Mouse (Mus musculus): Measurements from ENCODE around the gene Nanp. TPM values are rescaled to one million over a fixed set of nuclear protein-coding genes. Genes with fewer than 3 reads are reported as not detected.

Gene Nanp
- polyA plus RNA-seq, 1 experiment from 2014 or later: 48.9 TPM

DNA sequence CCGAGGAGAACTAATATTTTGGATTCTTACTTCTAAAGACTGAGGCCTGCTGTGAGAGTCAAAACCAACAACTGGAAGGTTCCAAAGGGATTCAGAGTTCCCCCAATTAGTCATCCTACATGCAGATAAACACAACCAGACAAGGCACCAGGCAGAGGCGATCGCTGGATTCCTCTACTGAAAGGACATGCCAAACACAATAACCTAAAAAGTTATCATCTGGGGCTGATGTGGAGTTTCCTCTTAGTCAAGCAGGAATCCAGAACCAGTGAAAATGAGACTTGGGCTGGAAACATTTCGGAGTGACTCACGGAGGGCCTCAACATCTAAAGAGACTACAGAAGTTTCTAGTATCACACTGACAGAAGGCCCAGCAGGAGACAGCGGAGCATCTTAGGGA is 35.4 kb downstream of the Nanp start:
- Histone ChIP-seq H3K4me2 (ENCODE audit: low read depth, low read length) (no peak overlapping the region), H3K9me3 (ENCODE audit: control insufficient read depth, low read length) (no peaks in the 10 kb centered on the region), H3K27ac (ENCODE audit: low read length) (no peak overlapping the region), H3K4me3 (ENCODE audit: low read length) (no peak overlapping the region), H3K27me3 (ENCODE audit: control insufficient read depth, insufficient read depth, low read depth, low read length) (no peaks in the 10 kb centered on the region), H3K4me1 (replicated peaks; ENCODE audit: control insufficient read depth, insufficient read depth, low read length) (peaks cover 13% of the 10 kb centered on the region; the same call in 1 of the 2 replicates), H3K36me3 (ENCODE audit: control insufficient read depth, insufficient read depth, low read length) (no peaks in the 10 kb centered on the region), H3K9ac (ENCODE audit: low read length) (no peak overlapping the region)
- WGBS: 67% methylated on average over 6 of the region's 6 CpGs
- no peak for ATAC-seq (ENCODE audit: low read depth)

- Histone ChIP-seq H3K9me3 (ENCODE audit: control insufficient read depth, low read length) (no peaks in the 10 kb centered on the region), H3K4me1 (replicated peaks; ENCODE audit: control insufficient read depth, insufficient read depth, low read length) (peaks cover 4% of the 10 kb centered on the region; the same call in 1 of the 2 replicates), H3K27me3 (ENCODE audit: control insufficient read depth, insufficient read depth, low read depth, low read length) (no peaks in the 10 kb centered on the region), H3K36me3 (ENCODE audit: control insufficient read depth, insufficient read depth, low read length) (no peaks in the 10 kb centered on the region), H3K27ac (ENCODE audit: low read length) (no peak overlapping the region), H3K9ac (ENCODE audit: low read length) (no peak overlapping the region), H3K4me3 (ENCODE audit: low read length) (no peak overlapping the region), H3K4me2 (ENCODE audit: low read depth, low read length) (no peak overlapping the region)
- 69% methylated on average over 5 of the region's 5 CpGs for WGBS
- no peak for ATAC-seq (ENCODE audit: low read depth)
Measured at GRCm38 (mm10) chr2:151001619-151002175, 37.5 kb downstream of the Nanp start.

GRCm38 (mm10) chr2:151000402-151001178 is 38.6 kb downstream of the Nanp start:
- Histone ChIP-seq H3K4me1 (replicated peaks; ENCODE audit: control insufficient read depth, insufficient read depth, low read length) (no peaks in the 10 kb centered on the region), H3K4me3 (ENCODE audit: low read length) (no peak overlapping the region), H3K27me3 (ENCODE audit: control insufficient read depth, insufficient read depth, low read depth, low read length) (no peaks in the 10 kb centered on the region), H3K9ac (ENCODE audit: low read length) (no peak overlapping the region), H3K36me3 (ENCODE audit: control insufficient read depth, insufficient read depth, low read length) (no peaks in the 10 kb centered on the region), H3K27ac (ENCODE audit: low read length) (no peak overlapping the region), H3K4me2 (ENCODE audit: low read depth, low read length) (no peak overlapping the region), H3K9me3 (ENCODE audit: control insufficient read depth, low read length) (no peaks in the 10 kb centered on the region)
- peak; percentile 67; the same call in 1 of the 2 replicates for ATAC-seq (ENCODE audit: low read depth)
- 54% methylated on average over 7 of the region's 7 CpGs for WGBS

DNA sequence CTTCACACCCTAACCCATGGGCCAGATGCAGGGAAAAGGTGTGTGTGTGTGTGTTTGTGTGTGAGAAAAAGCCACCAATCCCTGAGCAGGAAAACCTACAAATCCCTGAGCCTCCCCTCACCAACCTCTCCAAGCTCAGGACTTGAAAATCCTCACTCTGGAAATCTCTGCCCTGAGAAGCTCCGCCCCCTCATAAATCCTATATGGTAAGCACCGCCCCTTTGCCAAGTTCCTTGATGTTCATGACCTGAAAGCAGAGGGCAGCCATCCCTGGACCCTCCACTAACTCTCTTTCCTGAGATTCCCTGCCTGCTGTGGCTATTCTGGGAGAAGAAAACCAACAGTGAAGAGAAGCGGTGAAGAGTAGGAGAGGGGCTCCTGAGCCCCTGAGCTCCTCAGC is 40.2 kb downstream of the Nanp start:
- H3K27me3 ChIP-seq (ENCODE audit: control insufficient read depth, insufficient read depth, low read depth, low read length): no peaks in the 10 kb centered on the region
- WGBS: 58% methylated on average over 3 of the region's 3 CpGs
- no peak overlapping the region for H3K27ac ChIP-seq (ENCODE audit: low read length)
- no peak overlapping the region for H3K4me3 ChIP-seq (ENCODE audit: low read length)
- no peaks in the 10 kb centered on the region for H3K4me1 ChIP-seq (replicated peaks; ENCODE audit: control insufficient read depth, insufficient read depth, low read length)
- no peak for ATAC-seq (ENCODE audit: low read depth)
- H3K36me3 ChIP-seq (ENCODE audit: control insufficient read depth, insufficient read depth, low read length): no peaks in the 10 kb centered on the region
- no peak overlapping the region for H3K4me2 ChIP-seq (ENCODE audit: low read depth, low read length)
- H3K9me3 ChIP-seq (ENCODE audit: control insufficient read depth, low read length): no peaks in the 10 kb centered on the region
- no peak overlapping the region for H3K9ac ChIP-seq (ENCODE audit: low read length)

DNA sequence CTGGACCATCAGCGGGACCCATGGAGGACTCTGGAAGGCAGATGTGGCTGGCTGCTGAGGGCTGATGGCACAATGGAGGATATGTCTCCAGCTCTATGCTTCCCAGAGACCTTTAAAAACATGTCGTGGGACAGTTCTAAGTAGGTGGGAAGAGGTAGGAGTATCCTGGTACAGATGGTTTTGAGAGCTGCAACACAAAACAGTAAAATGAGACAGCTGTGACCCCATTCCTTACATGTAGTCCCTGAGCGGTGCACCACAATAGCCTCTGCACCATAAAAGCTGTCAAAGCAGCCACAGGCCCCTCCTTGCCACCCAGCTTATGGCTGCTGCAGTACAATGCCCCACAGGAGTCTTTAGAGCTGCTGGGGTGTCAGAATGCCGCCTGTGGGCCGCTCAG is 41.6 kb downstream of the Nanp start:
- no peak for ATAC-seq (ENCODE audit: low read depth)
- no peaks in the 10 kb centered on the region for H3K4me1 ChIP-seq (replicated peaks; ENCODE audit: control insufficient read depth, insufficient read depth, low read length)
- H3K4me2 ChIP-seq (ENCODE audit: low read depth, low read length): no peak overlapping the region
- no peaks in the 10 kb centered on the region for H3K9me3 ChIP-seq (ENCODE audit: control insufficient read depth, low read length)
- H3K4me3 ChIP-seq (ENCODE audit: low read length): no peak overlapping the region
- H3K9ac ChIP-seq (ENCODE audit: low read length): no peak overlapping the region
- H3K27ac ChIP-seq (ENCODE audit: low read length): no peak overlapping the region
- no peaks in the 10 kb centered on the region for H3K27me3 ChIP-seq (ENCODE audit: control insufficient read depth, insufficient read depth, low read depth, low read length)
- H3K36me3 ChIP-seq (ENCODE audit: control insufficient read depth, insufficient read depth, low read length): no peaks in the 10 kb centered on the region
- WGBS: 76% methylated on average over 5 of the region's 5 CpGs

DNA sequence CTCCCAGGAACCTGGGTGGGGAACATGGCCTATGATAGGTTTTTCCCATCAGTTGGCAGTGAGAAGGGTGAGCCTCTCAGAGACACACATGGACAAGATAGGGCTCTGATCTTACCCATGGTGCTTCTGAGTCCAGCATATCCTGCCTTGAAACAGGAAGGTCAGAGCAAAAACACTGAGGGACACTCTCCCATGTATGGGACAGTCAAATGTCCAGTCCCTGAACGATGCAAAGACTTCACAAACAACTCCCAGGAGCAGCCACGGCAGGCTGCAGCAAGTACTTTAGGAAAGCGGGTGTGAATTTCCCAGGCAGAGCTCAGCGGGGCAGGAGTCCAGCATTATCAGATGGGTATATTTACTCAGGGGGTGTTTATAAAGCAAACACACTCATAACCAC is 43.9 kb downstream of the Nanp start:
- Histone ChIP-seq H3K27me3 (ENCODE audit: control insufficient read depth, insufficient read depth, low read depth, low read length) (no peaks in the 10 kb centered on the region), H3K4me3 (ENCODE audit: low read length) (no peak overlapping the region), H3K9me3 (ENCODE audit: control insufficient read depth, low read length) (no peaks in the 10 kb centered on the region), H3K4me1 (replicated peaks; ENCODE audit: control insufficient read depth, insufficient read depth, low read length) (no peaks in the 10 kb centered on the region), H3K4me2 (ENCODE audit: low read depth, low read length) (no peak overlapping the region), H3K9ac (ENCODE audit: low read length) (no peak overlapping the region), H3K27ac (ENCODE audit: low read length) (no peak overlapping the region), H3K36me3 (ENCODE audit: control insufficient read depth, insufficient read depth, low read length) (no peaks in the 10 kb centered on the region)
- ATAC-seq (ENCODE audit: low read depth): no peak
- WGBS: 51% methylated on average over 4 of the region's 4 CpGs

GRCm38 (mm10) chr2:150991050-150991449 is 48.1 kb downstream of the Nanp start:
- Histone ChIP-seq H3K36me3 (ENCODE audit: control insufficient read depth, insufficient read depth, low read length) (no peaks in the 10 kb centered on the region), H3K27ac (ENCODE audit: low read length) (no peak overlapping the region), H3K9ac (ENCODE audit: low read length) (no peak overlapping the region), H3K27me3 (ENCODE audit: control insufficient read depth, insufficient read depth, low read depth, low read length) (no peaks in the 10 kb centered on the region), H3K4me2 (ENCODE audit: low read depth, low read length) (no peak overlapping the region), H3K9me3 (ENCODE audit: control insufficient read depth, low read length) (no peaks in the 10 kb centered on the region), H3K4me3 (ENCODE audit: low read length) (no peak overlapping the region), H3K4me1 (replicated peaks; ENCODE audit: control insufficient read depth, insufficient read depth, low read length) (no peaks in the 10 kb centered on the region)
- WGBS: 90% methylated on average over 4 of the region's 4 CpGs
- no peak for ATAC-seq (ENCODE audit: low read depth)

GRCm38 (mm10) chr2:150990506-150990905 is 48.7 kb downstream of the Nanp start:
- Histone ChIP-seq H3K9me3 (ENCODE audit: control insufficient read depth, low read length) (no peaks in the 10 kb centered on the region), H3K27me3 (ENCODE audit: control insufficient read depth, insufficient read depth, low read depth, low read length) (no peaks in the 10 kb centered on the region), H3K9ac (ENCODE audit: low read length) (no peak overlapping the region), H3K27ac (ENCODE audit: low read length) (no peak overlapping the region), H3K4me3 (ENCODE audit: low read length) (no peak overlapping the region), H3K36me3 (ENCODE audit: control insufficient read depth, insufficient read depth, low read length) (no peaks in the 10 kb centered on the region), H3K4me1 (replicated peaks; ENCODE audit: control insufficient read depth, insufficient read depth, low read length) (no peaks in the 10 kb centered on the region), H3K4me2 (ENCODE audit: low read depth, low read length) (no peak overlapping the region)
- no peak for ATAC-seq (ENCODE audit: low read depth)
- WGBS: 83% methylated on average over 2 of the region's 2 CpGs

GRCm38 (mm10) chr2:150985359-150985758 is 53.8 kb downstream of the Nanp start:
- ATAC-seq (ENCODE audit: low read depth): no peak
- no peak overlapping the region for H3K27ac ChIP-seq (ENCODE audit: low read length)
- 94% methylated on average over 2 of the region's 2 CpGs for WGBS
- H3K4me1 ChIP-seq (replicated peaks; ENCODE audit: control insufficient read depth, insufficient read depth, low read length): no peaks in the 10 kb centered on the region; the same call in 1 of the 2 replicates
- no peaks in the 10 kb centered on the region for H3K9me3 ChIP-seq (ENCODE audit: control insufficient read depth, low read length)
- no peak overlapping the region for H3K9ac ChIP-seq (ENCODE audit: low read length)
- no peak overlapping the region for H3K4me3 ChIP-seq (ENCODE audit: low read length)
- H3K36me3 ChIP-seq (ENCODE audit: control insufficient read depth, insufficient read depth, low read length): no peaks in the 10 kb centered on the region
- H3K27me3 ChIP-seq (ENCODE audit: control insufficient read depth, insufficient read depth, low read depth, low read length): no peaks in the 10 kb centered on the region
- no peak overlapping the region for H3K4me2 ChIP-seq (ENCODE audit: low read depth, low read length)

Measured in lung, embryonic 16.5 days (tissue).